Mouse (Mus musculus): ENCODE data around the gene Pten. TPM values are rescaled to one million over a fixed set of nuclear protein-coding genes. Genes with fewer than 3 reads are reported as not detected.

Gene Pten
- polyA plus RNA-seq, 1 experiment = 64.1 TPM

DNA sequence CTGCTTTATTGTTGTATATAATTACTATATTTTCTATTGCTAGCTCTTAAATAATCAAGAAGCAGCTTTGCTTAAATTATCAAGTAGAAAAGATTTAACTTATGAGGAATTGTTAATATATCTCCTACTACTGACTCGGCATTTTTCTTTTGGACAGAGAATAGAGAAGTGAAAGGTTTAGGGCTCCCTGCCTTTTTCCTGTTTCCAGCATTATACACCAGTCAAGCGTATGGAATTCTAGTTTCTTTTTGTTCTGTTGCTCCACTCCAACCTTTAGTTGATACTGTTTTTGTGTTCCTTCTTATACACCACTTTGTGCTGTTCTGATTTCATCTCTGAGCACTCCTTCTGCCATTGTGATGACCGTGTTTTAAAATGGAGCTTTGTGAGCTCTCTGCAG lies 32.2 kb downstream of the Pten start:
- Histone ChIP-seq H3K9me3 (replicated peaks; ENCODE audit: control insufficient read depth, insufficient read depth, low read length, poor library complexity, severe bottlenecking) (no peaks in the 10 kb centered on the region), H3K36me3 (ENCODE audit: control insufficient read depth, insufficient read depth, low read length, poor library complexity, severe bottlenecking) (no peaks in the 10 kb centered on the region; the same call in 1 of the 2 replicates), H3K4me1 (ENCODE audit: control insufficient read depth, insufficient read depth, low read length) (peaks cover 2% of the 10 kb centered on the region), H3K27me3 (ENCODE audit: control insufficient read depth, insufficient read depth, low read length, poor library complexity, severe bottlenecking) (no peaks in the 10 kb centered on the region), H3K9ac (ENCODE audit: low read depth, poor library complexity, severe bottlenecking) (no peak overlapping the region), H3K27ac (ENCODE audit: insufficient read depth, low read length) (no peak overlapping the region), H3K4me3 (ENCODE audit: low read depth, low read length) (no peak overlapping the region)
- TF ChIP-seq CTCF (IDR thresholded peaks at IDR 0.05; ENCODE audit: low read depth, low read length) (no peak), EP300 (IDR thresholded peaks at IDR 0.05; ENCODE audit: insufficient read depth, low read depth, low read length) (no peak), POLR2A (IDR thresholded peaks at IDR 0.05; ENCODE audit: insufficient read depth, low read length) (no peak)

DNA sequence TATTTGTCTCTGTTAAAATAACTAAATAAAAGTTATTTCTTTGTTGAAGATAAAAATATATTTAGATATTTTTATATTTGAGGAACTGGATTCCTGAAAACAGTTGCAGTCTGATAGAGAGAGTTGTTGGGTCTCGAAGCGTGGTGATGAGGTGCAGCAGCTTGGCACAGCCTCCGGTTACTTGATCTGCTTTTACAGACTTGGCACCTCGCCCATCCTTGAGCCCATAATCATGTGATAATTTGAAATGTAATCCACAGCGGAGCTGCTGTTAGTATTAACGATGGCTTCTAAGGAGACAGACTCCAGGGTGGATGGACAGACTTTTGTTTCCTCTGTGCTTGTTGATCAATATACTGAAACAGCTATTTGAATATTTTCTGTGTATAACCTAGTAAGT lies 35.3 kb downstream of the Pten start:
- H3K9me3 ChIP-seq (replicated peaks; ENCODE audit: control insufficient read depth, insufficient read depth, low read length, poor library complexity, severe bottlenecking) = no peaks in the 10 kb centered on the region
- 0 out of 2 replicates have a peak, but pooled peaks cover 2% of the 10 kb centered on the region for H3K36me3 ChIP-seq (ENCODE audit: control insufficient read depth, insufficient read depth, low read length, poor library complexity, severe bottlenecking)
- TF ChIP-seq POLR2A (IDR thresholded peaks at IDR 0.05; ENCODE audit: insufficient read depth, low read length) (no peak), EP300 (IDR thresholded peaks at IDR 0.05; ENCODE audit: insufficient read depth, low read depth, low read length) (no peak), CTCF (IDR thresholded peaks at IDR 0.05; ENCODE audit: low read depth, low read length) (no peak)
- no peak overlapping the region for H3K27ac ChIP-seq (ENCODE audit: insufficient read depth, low read length)
- H3K9ac ChIP-seq (ENCODE audit: low read depth, poor library complexity, severe bottlenecking) = no peak overlapping the region
- H3K27me3 ChIP-seq (ENCODE audit: control insufficient read depth, insufficient read depth, low read length, poor library complexity, severe bottlenecking) = no peaks in the 10 kb centered on the region
- H3K4me3 ChIP-seq (ENCODE audit: low read depth, low read length) = no peak overlapping the region
- H3K4me1 ChIP-seq (ENCODE audit: control insufficient read depth, insufficient read depth, low read length) = peaks cover 2% of the 10 kb centered on the region

DNA sequence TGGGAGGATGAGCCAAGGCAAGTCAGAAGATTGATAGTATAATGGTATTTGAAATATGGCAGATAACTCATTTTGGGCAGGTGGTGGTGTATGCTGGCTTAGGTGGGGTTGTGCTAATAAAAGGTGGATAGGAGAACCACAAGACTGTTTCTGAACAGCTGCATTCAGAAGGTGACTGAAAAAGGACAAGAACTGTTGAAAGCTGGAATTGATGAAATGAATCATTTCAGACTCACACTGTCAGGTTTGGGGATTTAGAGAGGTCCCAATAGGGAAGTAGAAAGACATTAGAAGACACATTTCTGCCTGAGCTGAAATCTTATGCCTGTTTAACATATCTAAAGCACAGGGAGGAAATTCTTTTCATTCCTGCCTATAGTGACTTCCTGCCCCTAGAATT lies 36.6 kb downstream of the Pten start:
- H3K9ac ChIP-seq (ENCODE audit: low read depth, poor library complexity, severe bottlenecking) = no peak overlapping the region
- no peak for TF ChIP-seq CTCF (IDR thresholded peaks at IDR 0.05; ENCODE audit: low read depth, low read length)
- peak overlapping the region; percentile 80 for H3K27ac ChIP-seq (ENCODE audit: insufficient read depth, low read length)

DNA sequence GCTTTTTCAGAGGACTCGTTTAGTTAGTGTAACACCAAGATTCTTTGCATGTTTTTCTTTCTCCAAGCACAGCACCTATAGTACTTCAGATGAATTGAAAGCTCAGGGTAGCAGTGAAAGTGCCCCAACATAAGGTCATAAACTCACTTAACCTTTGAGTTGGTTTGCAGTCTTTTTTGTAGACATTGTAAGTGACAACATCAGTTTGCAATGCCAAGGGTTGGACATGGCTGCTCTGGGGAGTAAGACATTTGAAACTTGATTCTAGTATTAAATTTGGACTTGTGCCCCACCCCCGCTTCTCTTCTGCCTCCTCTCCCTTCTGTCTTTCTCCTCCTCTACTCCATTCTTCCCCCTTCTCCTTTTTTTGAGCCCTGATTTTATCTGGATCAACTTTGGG lies 43.3 kb downstream of the Pten start:
- Histone ChIP-seq H3K4me1 (ENCODE audit: control insufficient read depth, insufficient read depth, low read length) (no peaks in the 10 kb centered on the region), H3K9me3 (replicated peaks; ENCODE audit: control insufficient read depth, insufficient read depth, low read length, poor library complexity, severe bottlenecking) (no peaks in the 10 kb centered on the region), H3K36me3 (ENCODE audit: control insufficient read depth, insufficient read depth, low read length, poor library complexity, severe bottlenecking) (peaks cover 16% of the 10 kb centered on the region), H3K4me3 (ENCODE audit: low read depth, low read length) (no peak overlapping the region), H3K27ac (ENCODE audit: insufficient read depth, low read length) (no peak overlapping the region), H3K9ac (ENCODE audit: low read depth, poor library complexity, severe bottlenecking) (no peak overlapping the region), H3K27me3 (ENCODE audit: control insufficient read depth, insufficient read depth, low read length, poor library complexity, severe bottlenecking) (no peaks in the 10 kb centered on the region)
- no peak for TF ChIP-seq POLR2A (IDR thresholded peaks at IDR 0.05; ENCODE audit: insufficient read depth, low read length)
- no peak for TF ChIP-seq CTCF (IDR thresholded peaks at IDR 0.05; ENCODE audit: low read depth, low read length)
- no peak for TF ChIP-seq EP300 (IDR thresholded peaks at IDR 0.05; ENCODE audit: insufficient read depth, low read depth, low read length)

More for the DNA sequence above, 36.6 kb downstream of the Pten start:
- H3K27me3 ChIP-seq (ENCODE audit: control insufficient read depth, insufficient read depth, low read length, poor library complexity, severe bottlenecking) = no peaks in the 10 kb centered on the region
- H3K9me3 ChIP-seq (replicated peaks; ENCODE audit: control insufficient read depth, insufficient read depth, low read length, poor library complexity, severe bottlenecking) = no peaks in the 10 kb centered on the region
- peaks cover 4% of the 10 kb centered on the region; the same call in 1 of the 2 replicates for H3K36me3 ChIP-seq (ENCODE audit: control insufficient read depth, insufficient read depth, low read length, poor library complexity, severe bottlenecking)
- no peak overlapping the region for H3K4me3 ChIP-seq (ENCODE audit: low read depth, low read length)
- H3K4me1 ChIP-seq (ENCODE audit: control insufficient read depth, insufficient read depth, low read length) = peaks cover 2% of the 10 kb centered on the region

DNA sequence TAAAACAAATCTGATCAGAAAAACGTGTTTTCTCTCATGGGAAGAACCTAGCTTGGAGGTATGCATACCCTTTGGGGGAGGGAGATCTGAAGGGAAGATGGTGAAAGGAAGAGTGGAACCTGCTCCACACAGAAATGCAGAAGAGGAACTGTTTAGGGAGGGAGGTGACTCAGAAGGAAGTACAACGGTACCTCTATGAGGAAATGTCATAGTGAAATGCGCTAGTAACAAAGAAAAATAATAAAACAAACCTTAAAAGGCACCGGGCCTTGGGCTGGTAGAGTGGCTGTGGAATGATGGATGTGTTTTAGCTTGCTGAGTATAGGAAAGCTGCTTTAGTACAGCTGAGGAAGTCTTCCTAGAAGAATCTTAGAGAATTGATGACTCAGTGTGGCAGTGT lies 47.4 kb downstream of the Pten start:
- Histone ChIP-seq H3K9me3 (replicated peaks; ENCODE audit: control insufficient read depth, insufficient read depth, low read length, poor library complexity, severe bottlenecking) (no peaks in the 10 kb centered on the region), H3K27ac (ENCODE audit: insufficient read depth, low read length) (no peak overlapping the region)

DNA sequence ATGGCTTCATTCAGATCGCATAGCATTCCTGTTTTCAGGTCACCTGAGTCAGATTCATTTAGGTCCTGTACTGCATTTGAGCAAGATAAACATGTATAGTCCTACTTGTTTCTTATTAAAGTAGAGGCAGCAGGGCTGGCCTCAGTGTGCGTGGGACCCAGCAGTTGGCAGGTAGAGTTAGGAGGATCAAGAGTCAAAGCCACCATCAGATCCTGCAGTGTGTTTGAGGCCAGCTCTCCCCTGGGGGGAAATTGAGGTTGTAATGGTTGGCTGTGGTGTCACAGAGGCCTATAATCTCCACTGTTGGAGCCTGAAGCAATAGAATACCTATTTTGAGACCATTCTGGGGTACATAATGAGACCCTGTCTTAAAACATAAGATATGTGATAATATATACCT lies 50.3 kb downstream of the Pten start:
- Histone ChIP-seq H3K27ac (ENCODE audit: insufficient read depth, low read length) (no peak overlapping the region), H3K9ac (ENCODE audit: low read depth, poor library complexity, severe bottlenecking) (no peak overlapping the region), H3K36me3 (ENCODE audit: control insufficient read depth, insufficient read depth, low read length, poor library complexity, severe bottlenecking) (peaks cover 10% of the 10 kb centered on the region; the same call in 1 of the 2 replicates), H3K9me3 (replicated peaks; ENCODE audit: control insufficient read depth, insufficient read depth, low read length, poor library complexity, severe bottlenecking) (no peaks in the 10 kb centered on the region), H3K4me1 (ENCODE audit: control insufficient read depth, insufficient read depth, low read length) (no peaks in the 10 kb centered on the region), H3K27me3 (ENCODE audit: control insufficient read depth, insufficient read depth, low read length, poor library complexity, severe bottlenecking) (no peaks in the 10 kb centered on the region), H3K4me3 (ENCODE audit: low read depth, low read length) (no peak overlapping the region)
- TF ChIP-seq CTCF (IDR thresholded peaks at IDR 0.05; ENCODE audit: low read depth, low read length) = no peak
- TF ChIP-seq EP300 (IDR thresholded peaks at IDR 0.05; ENCODE audit: insufficient read depth, low read depth, low read length) = no peak
- no peak for TF ChIP-seq POLR2A (IDR thresholded peaks at IDR 0.05; ENCODE audit: insufficient read depth, low read length)

More for the DNA sequence above, 47.4 kb downstream of the Pten start:
- Histone ChIP-seq H3K4me3 (ENCODE audit: low read depth, low read length) (no peak overlapping the region), H3K27me3 (ENCODE audit: control insufficient read depth, insufficient read depth, low read length, poor library complexity, severe bottlenecking) (no peaks in the 10 kb centered on the region), H3K4me1 (ENCODE audit: control insufficient read depth, insufficient read depth, low read length) (no peaks in the 10 kb centered on the region), H3K9ac (ENCODE audit: low read depth, poor library complexity, severe bottlenecking) (no peak overlapping the region), H3K36me3 (ENCODE audit: control insufficient read depth, insufficient read depth, low read length, poor library complexity, severe bottlenecking) (peaks cover 12% of the 10 kb centered on the region)
- TF ChIP-seq CTCF (IDR thresholded peaks at IDR 0.05; ENCODE audit: low read depth, low read length) = no peak
- no peak for TF ChIP-seq EP300 (IDR thresholded peaks at IDR 0.05; ENCODE audit: insufficient read depth, low read depth, low read length)
- no peak for TF ChIP-seq POLR2A (IDR thresholded peaks at IDR 0.05; ENCODE audit: insufficient read depth, low read length)
